In the genomic region with DNA sequence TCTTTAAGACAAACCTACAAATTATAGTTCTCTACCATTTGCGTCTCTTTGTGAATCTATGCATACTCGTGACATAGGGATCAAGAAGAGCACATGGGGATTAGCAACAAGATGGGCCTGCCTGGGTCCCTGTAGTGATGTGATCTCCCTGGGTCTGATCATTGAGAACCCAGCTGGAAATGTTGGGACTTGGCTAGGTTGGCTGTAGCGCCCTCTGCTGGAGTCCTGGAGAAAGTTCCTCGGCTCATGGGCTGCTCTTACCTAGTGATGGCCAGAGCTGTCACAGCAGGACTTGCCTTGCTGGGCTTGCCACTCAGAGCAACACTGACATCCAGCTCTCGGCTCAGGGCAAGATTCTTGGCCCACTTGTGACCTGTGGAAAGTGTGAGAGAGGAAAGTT, we compare ENCODE assay signal across 8 mouse cellular contexts. TPM values are rescaled to one million over a fixed set of nuclear protein-coding genes. Genes with fewer than 3 reads are reported as not detected.
DNase-seq lines count a peak whose midpoint lies in the region; ATAC-seq lines count a peak whose summit lies in the region.

No protein-coding gene starts in this region.

- H3K4me3 ChIP-seq in kidney, embryonic 15.5 days (replicated peaks), result no peak overlapping the region
- no peak overlapping the region for H3K4me3 ChIP-seq in hindbrain, embryonic 15.5 days
- no peak overlapping the region for H3K4me3 ChIP-seq in neural tube, embryonic 12.5 days

- H3K4me2 ChIP-seq in kidney, embryonic 15.5 days, result no peak overlapping the region
- no peak overlapping the region for H3K4me2 ChIP-seq in hindbrain, embryonic 15.5 days
- no peak overlapping the region for H3K4me2 ChIP-seq in neural tube, embryonic 12.5 days (replicated peaks)

- ATAC-seq in kidney, embryonic 15.5 days (replicated peaks; ENCODE audit: low FRiP score), result no peak
- ATAC-seq in hindbrain, embryonic 15.5 days (ENCODE audit: low FRiP score, low read depth), result peak; percentile 17; the same call in 1 of the 2 replicates
- ATAC-seq in neural tube, embryonic 12.5 days (ENCODE audit: low FRiP score, low read depth), result peak; percentile 53

- no peaks in the 10 kb centered on the region for H3K36me3 ChIP-seq in kidney, embryonic 15.5 days
- H3K36me3 ChIP-seq in hindbrain, embryonic 15.5 days, result no peaks in the 10 kb centered on the region
- no peaks in the 10 kb centered on the region for H3K36me3 ChIP-seq in neural tube, embryonic 12.5 days

- H3K4me1 ChIP-seq in kidney, embryonic 15.5 days, result peaks cover 38% of the 10 kb centered on the region
- peaks cover 7% of the 10 kb centered on the region for H3K4me1 ChIP-seq in hindbrain, embryonic 15.5 days (replicated peaks)
- H3K4me1 ChIP-seq in neural tube, embryonic 12.5 days, result no peaks in the 10 kb centered on the region

- H3K27ac ChIP-seq in kidney, embryonic 15.5 days, result no peak overlapping the region
- H3K27ac ChIP-seq in hindbrain, embryonic 15.5 days (replicated peaks), result 0 out of 2 replicates have a peak overlapping the region, but pooled peaks have one; percentile 32
- no peak overlapping the region for H3K27ac ChIP-seq in neural tube, embryonic 12.5 days

- 50% methylated on average over 5 of the region's 5 CpGs for WGBS in kidney, embryonic 15.5 days
- 34% methylated on average over 5 of the region's 5 CpGs for WGBS in hindbrain, embryonic 15.5 days
- 39% methylated on average over 5 of the region's 5 CpGs for WGBS in neural tube, embryonic 12.5 days

- no peaks in the 10 kb centered on the region for H3K9me3 ChIP-seq in kidney, embryonic 15.5 days (replicated peaks)
- H3K9me3 ChIP-seq in hindbrain, embryonic 15.5 days, result no peaks in the 10 kb centered on the region
- no peaks in the 10 kb centered on the region for H3K9me3 ChIP-seq in neural tube, embryonic 12.5 days

- no peak overlapping the region for H3K9ac ChIP-seq in kidney, embryonic 15.5 days
- H3K9ac ChIP-seq in hindbrain, embryonic 15.5 days, result no peak overlapping the region
- H3K9ac ChIP-seq in neural tube, embryonic 12.5 days, result no peak overlapping the region

- H3K27me3 ChIP-seq in kidney, embryonic 15.5 days, result peaks cover 86% of the 10 kb centered on the region
- H3K27me3 ChIP-seq in hindbrain, embryonic 15.5 days, result no peaks in the 10 kb centered on the region
- no peaks in the 10 kb centered on the region for H3K27me3 ChIP-seq in neural tube, embryonic 12.5 days (replicated peaks)

- intact Hi-C loops in left cerebral cortex, postnatal 25 days (cut with DNase I), result loop anchor here (1.0 to 2.0 kb wide), 2 partner anchors 188 to 350 kb away; no protein-coding TSS in a partner anchor

- DNase-seq in kidney, adult 18-20 months, result peak; percentile 54
- peak; percentile 11 for DNase-seq in c-Kit-positive CD71-positive TER-119-negative erythroid progenitor cells, embryonic 14.5 days (ENCODE audit: low read depth)
- DNase-seq in forelimb bud, embryonic 11.5 days (ENCODE audit: low read depth, low spot score), result peak; percentile 51
- peak; percentile 73 to 77 for DNase-seq in left cerebral cortex, postnatal 25 days (ENCODE audit: low spot score in 2 of 2)
- DNase-seq in thymus, postnatal 25 days, result peak; percentile 25

RNA-seq across cellular contexts. Expression of a gene that starts 30.7 kb away (rescaled TPM):
- polyA plus RNA-seq in kidney, embryonic 15.5 days (2015; fragmentation: Nextera tagmentation; extraction: Ambion mirVana), result 0.42 and 0.60 TPM in 2 replicates
- polyA plus RNA-seq in hindbrain, embryonic 15.5 days (2015; fragmentation: Nextera tagmentation; extraction: Ambion mirVana), result 0.13 and 0.53 TPM in 2 replicates
- under 1 TPM; 0.48 to 0.85 TPM for total RNA-seq in left cerebral cortex, postnatal 25 days (2021)
- polyA plus RNA-seq in neural tube, embryonic 12.5 days (2016; fragmentation: Nextera tagmentation; extraction: Ambion mirVana), result 0.16 and 0.43 TPM in 2 replicates

Comparison
In these comparisons a context has a peak if more than half of its experiments do, and no peak if none do; other contexts are left out.
1. DNase-seq: peak in every context shown above with its lines; median percentile 75 in left cerebral cortex, postnatal 25 days; 54 in kidney, adult 18-20 months; 51 in forelimb bud, embryonic 11.5 days; 25 in thymus, postnatal 25 days; 11 in c-Kit-positive CD71-positive TER-119-negative erythroid progenitor cells, embryonic 14.5 days.